Mouse (Mus musculus): ENCODE measurements around the gene Zdhhc20.
"Not testable (repeated sequence)": the region's sequence is repeated elsewhere in the genome, so short reads cannot be mapped to it uniquely, and the experiment has no call there.

DNA sequence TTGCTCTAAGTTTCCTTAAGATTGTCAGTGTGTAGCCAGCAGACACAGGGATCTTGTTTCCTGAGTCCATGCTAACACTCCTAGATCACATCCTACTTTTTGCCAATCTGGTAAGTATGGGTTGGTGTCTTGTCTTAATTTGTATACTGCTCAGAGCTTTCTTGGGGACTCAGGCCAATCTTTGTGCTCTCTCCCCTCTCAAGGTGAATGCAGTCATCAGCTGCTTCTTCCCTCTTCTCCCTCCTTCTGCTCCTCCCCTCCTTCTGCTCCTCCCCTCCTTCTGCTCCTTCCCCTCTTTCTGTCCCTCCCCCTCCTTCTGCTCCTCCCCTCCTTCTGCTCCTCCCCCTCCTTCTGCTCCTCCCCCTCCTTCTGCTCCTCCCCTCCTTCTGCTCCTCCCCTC, 21.7 kb upstream of the Zdhhc20 start:
- TF ChIP-seq CTCF (IDR thresholded peaks at IDR 0.05; ENCODE audit: borderline replicate concordance, extremely low read depth, insufficient read depth, insufficient read length); POLR2A (IDR thresholded peaks at IDR 0.05; ENCODE audit: borderline replicate concordance, extremely low read depth, insufficient read depth, insufficient read length, poor library complexity, severe bottlenecking): not testable (repeated sequence)
